Mouse (Mus musculus) layer of hippocampus, postnatal 25 days (tissue): Measurements from ENCODE around the gene Vmn1r103. TPM values are rescaled to one million over a fixed set of nuclear protein-coding genes. Genes with fewer than 3 reads are reported as not detected.
"Not testable (repeated sequence)": the region's sequence is repeated elsewhere in the genome, so short reads cannot be mapped to it uniquely, and the experiment has no call there.

Experiments used
- DNase-seq, 2 experiments: peaks; one replicate each; pipeline ENCODE4 v3.0.0; 2022; ENCODE audit warnings: mixed read lengths in 2 of 2, low spot score in 1 of 2; ENCODE audit errors: extremely low spot score in 1 of 2
- total RNA-seq, 2 experiments: library from RNA; stranded (reverse); gene quantifications; 2 replicates each; pipeline ENCODE4 v1.2.3; 2021

The Vmn1r103 gene
- not detected for total RNA-seq

DNA sequence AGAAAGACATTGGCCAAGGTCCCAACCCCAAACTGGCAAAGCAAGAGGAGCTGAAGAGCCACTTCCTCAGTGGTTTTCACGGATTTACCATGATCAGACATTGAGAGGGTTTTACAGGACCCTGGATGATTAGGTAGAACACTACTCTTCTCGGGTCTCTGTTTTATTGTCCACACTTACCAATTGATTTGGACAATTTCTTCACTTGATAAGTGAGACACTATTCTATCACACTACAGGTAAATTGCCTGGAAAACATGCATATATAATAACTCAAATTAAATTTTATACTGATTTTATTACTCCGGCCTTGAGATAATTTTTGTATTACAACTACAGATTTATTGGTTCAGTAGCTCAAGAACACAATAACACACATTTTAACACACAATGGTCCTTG lies at the start of gene Vmn1r103:
Vmn1r103 (minus strand) TSS at position 101 of the 400 bp plus-strand sequence.
- DNase-seq = not testable (repeated sequence)

- not testable (repeated sequence) for DNase-seq
Measured at GRCm38 (mm10) chr7:20545657-20546056, 35.3 kb upstream of the Vmn1r103 start, which contains the start of gene Gm5726. Gm5726 (minus strand) TSS chr7:20545757.

GRCm38 (mm10) chr7:20533537-20533936 lies 23.2 kb upstream of the Vmn1r103 start, which contains the start of gene Vmn1r104:
Vmn1r104 (plus strand) TSS chr7:20533837.
- DNase-seq = not testable (repeated sequence)

DNA sequence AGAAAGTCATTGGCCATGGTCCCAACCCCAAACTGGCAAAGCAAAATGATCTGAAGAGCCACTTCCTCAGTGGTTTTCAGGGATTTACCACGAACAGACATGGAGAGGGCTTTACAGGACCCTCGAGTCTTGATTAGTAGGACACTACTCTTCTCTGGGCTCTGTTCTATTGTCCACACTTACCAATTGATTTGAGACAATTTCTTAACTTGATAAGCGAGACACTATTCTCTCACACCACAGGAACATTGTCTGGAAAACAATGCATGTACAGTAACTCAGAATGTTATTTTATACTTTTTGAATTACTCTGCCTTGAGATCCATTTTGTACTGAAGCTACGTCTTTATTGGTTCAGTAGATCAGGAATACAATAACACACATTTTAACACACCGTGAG lies 35.5 kb downstream of the Vmn1r103 start, which contains the start of gene Gm10670:
Gm10670 (minus strand) TSS at position 101 of the 400 bp plus-strand sequence.
- DNase-seq = not testable (repeated sequence)

Other genes with a start within 250 kb of the Vmn1r103 start
- not detected for gene Gm5890, start 247.7 kb downstream of the Vmn1r103 start, total RNA-seq
- gene Gm4133, start 176.5 kb downstream of the Vmn1r103 start, total RNA-seq = not detected
- gene Gm5728, start 135.1 kb downstream of the Vmn1r103 start, total RNA-seq = not detected
- gene Vmn1r100, start 92.6 kb downstream of the Vmn1r103 start, total RNA-seq = not detected
- gene Vmn1r101, start 67.9 kb downstream of the Vmn1r103 start, total RNA-seq = not detected
- not detected for gene Gm10670, start 35.6 kb downstream of the Vmn1r103 start, total RNA-seq
- not detected for gene Vmn1r104, start 23.3 kb upstream of the Vmn1r103 start, total RNA-seq
- not detected for gene Gm5726, start 35.2 kb upstream of the Vmn1r103 start, total RNA-seq
- gene Gm4141, start 65.7 kb upstream of the Vmn1r103 start, total RNA-seq = not detected
- not detected for gene Gm4513, start 88.5 kb upstream of the Vmn1r103 start, total RNA-seq
- gene Vmn1r107, start 158.4 kb upstream of the Vmn1r103 start, total RNA-seq = not detected
- gene Vmn1r111, start 192.7 kb upstream of the Vmn1r103 start, total RNA-seq = not detected
- gene Gm10668, start 220.1 kb upstream of the Vmn1r103 start, total RNA-seq = not detected